Mouse (Mus musculus): ENCODE data around the gene Lgmn. TPM values are rescaled to one million over a fixed set of nuclear protein-coding genes. Genes with fewer than 3 reads are reported as not detected.
A peak's percentile ranks its signal among the peaks of the same experiment; 100 is the strongest.

Lgmn gene
- polyA plus RNA-seq, 1 experiment from 2014 or later: 120 TPM

DNA sequence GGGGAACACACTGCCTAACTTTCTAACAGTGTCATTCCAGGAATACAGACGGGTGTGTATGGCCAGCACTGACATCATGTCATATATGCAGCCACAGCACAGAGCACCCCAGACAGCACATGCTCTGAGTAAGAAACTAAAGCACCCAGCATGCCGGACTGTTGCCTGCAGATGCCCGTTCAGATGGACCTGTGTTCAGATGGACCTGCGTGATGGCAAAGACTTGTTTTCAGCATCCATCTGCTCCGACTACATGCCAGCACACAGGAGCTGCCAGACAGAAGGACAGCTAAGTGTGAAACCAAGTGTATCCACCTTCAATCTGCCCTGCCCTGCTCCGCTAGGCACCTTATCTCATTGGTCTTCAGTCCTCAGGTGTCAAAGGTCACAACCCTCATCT lies 24.9 kb downstream of the Lgmn start:
- 83% methylated on average over 6 of the region's 6 CpGs for WGBS
- ATAC-seq (ENCODE audit: insufficient number of reproducible peaks, insufficient read depth, low FRiP score, low read depth): no peak

GRCm38 (mm10) chr12:102413171-102413570 lies 26.4 kb downstream of the Lgmn start:
- 53% methylated on average over 13 of the region's 13 CpGs for WGBS
- Histone ChIP-seq H3K4me3 (ENCODE audit: control insufficient read depth in 1 of 2, insufficient read depth in 1 of 2, low read depth in 1 of 2, low read length in 2 of 2) (no peak overlapping the region), H3K27me3 (ENCODE audit: control insufficient read depth, insufficient read depth, low read length) (no peaks in the 10 kb centered on the region), H3K4me1 (ENCODE audit: control insufficient read depth in 2 of 2, insufficient read depth in 2 of 2, low read length in 2 of 2) (peaks cover 24 to 38% of the 10 kb centered on the region in 2 experiments), H3K27ac (replicated peaks in 1 of 2; ENCODE audit: control insufficient read depth in 1 of 2, insufficient read depth in 1 of 2, low read depth in 2 of 2, low read length in 2 of 2) (0 out of 4 replicates have a peak overlapping the region, but pooled peaks of 1 of the 2 experiments have one; percentile 30), H3K4me2 (ENCODE audit: low read length) (no peak overlapping the region), H3K9ac (ENCODE audit: low read length) (no peak overlapping the region), H3K36me3 (ENCODE audit: control insufficient read depth, insufficient read depth, low read length) (peaks cover 5% of the 10 kb centered on the region; the same call in 1 of the 2 replicates), H3K9me3 (ENCODE audit: control insufficient read depth, low read length) (no peaks in the 10 kb centered on the region)
- no peak for ATAC-seq (ENCODE audit: insufficient number of reproducible peaks, insufficient read depth, low FRiP score, low read depth)

More for the DNA sequence above, 24.9 kb downstream of the Lgmn start:
- Histone ChIP-seq H3K4me3 (ENCODE audit: control insufficient read depth in 1 of 2, insufficient read depth in 1 of 2, low read depth in 1 of 2, low read length in 2 of 2) (no peak overlapping the region), H3K36me3 (ENCODE audit: control insufficient read depth, insufficient read depth, low read length) (peaks cover 8% of the 10 kb centered on the region; the same call in 1 of the 2 replicates), H3K27me3 (ENCODE audit: control insufficient read depth, insufficient read depth, low read length) (no peaks in the 10 kb centered on the region), H3K9ac (ENCODE audit: low read length) (no peak overlapping the region), H3K4me1 (ENCODE audit: control insufficient read depth in 2 of 2, insufficient read depth in 2 of 2, low read length in 2 of 2) (peaks cover 26 to 45% of the 10 kb centered on the region in 2 experiments), H3K4me2 (ENCODE audit: low read length) (no peak overlapping the region), H3K9me3 (ENCODE audit: control insufficient read depth, low read length) (no peaks in the 10 kb centered on the region), H3K27ac (replicated peaks in 1 of 2; ENCODE audit: control insufficient read depth in 1 of 2, insufficient read depth in 1 of 2, low read depth in 2 of 2, low read length in 2 of 2) (no peak overlapping the region)

GRCm38 (mm10) chr12:102398588-102398987 lies 41.0 kb downstream of the Lgmn start:
- H3K4me3 ChIP-seq (ENCODE audit: control insufficient read depth in 1 of 2, insufficient read depth in 1 of 2, low read depth in 1 of 2, low read length in 2 of 2): no peak overlapping the region
- peaks cover 15 to 19% of the 10 kb centered on the region in 2 experiments for H3K4me1 ChIP-seq (ENCODE audit: control insufficient read depth in 2 of 2, insufficient read depth in 2 of 2, low read length in 2 of 2)
- peaks cover 83% of the 10 kb centered on the region for H3K36me3 ChIP-seq (ENCODE audit: control insufficient read depth, insufficient read depth, low read length)
- no peaks in the 10 kb centered on the region for H3K9me3 ChIP-seq (ENCODE audit: control insufficient read depth, low read length)
- 75% methylated on average over 4 of the region's 4 CpGs for WGBS
- H3K27ac ChIP-seq (replicated peaks in 1 of 2; ENCODE audit: control insufficient read depth in 1 of 2, insufficient read depth in 1 of 2, low read depth in 2 of 2, low read length in 2 of 2): peak overlapping the region in 1 of 2 experiments; percentile 56; a peak in 2 of 4 replicates
- no peaks in the 10 kb centered on the region for H3K27me3 ChIP-seq (ENCODE audit: control insufficient read depth, insufficient read depth, low read length)
- ATAC-seq (ENCODE audit: insufficient number of reproducible peaks, insufficient read depth, low FRiP score, low read depth): no peak
- no peak overlapping the region; the same call in 1 of the 2 replicates for H3K4me2 ChIP-seq (ENCODE audit: low read length)
- H3K9ac ChIP-seq (ENCODE audit: low read length): no peak overlapping the region

DNA sequence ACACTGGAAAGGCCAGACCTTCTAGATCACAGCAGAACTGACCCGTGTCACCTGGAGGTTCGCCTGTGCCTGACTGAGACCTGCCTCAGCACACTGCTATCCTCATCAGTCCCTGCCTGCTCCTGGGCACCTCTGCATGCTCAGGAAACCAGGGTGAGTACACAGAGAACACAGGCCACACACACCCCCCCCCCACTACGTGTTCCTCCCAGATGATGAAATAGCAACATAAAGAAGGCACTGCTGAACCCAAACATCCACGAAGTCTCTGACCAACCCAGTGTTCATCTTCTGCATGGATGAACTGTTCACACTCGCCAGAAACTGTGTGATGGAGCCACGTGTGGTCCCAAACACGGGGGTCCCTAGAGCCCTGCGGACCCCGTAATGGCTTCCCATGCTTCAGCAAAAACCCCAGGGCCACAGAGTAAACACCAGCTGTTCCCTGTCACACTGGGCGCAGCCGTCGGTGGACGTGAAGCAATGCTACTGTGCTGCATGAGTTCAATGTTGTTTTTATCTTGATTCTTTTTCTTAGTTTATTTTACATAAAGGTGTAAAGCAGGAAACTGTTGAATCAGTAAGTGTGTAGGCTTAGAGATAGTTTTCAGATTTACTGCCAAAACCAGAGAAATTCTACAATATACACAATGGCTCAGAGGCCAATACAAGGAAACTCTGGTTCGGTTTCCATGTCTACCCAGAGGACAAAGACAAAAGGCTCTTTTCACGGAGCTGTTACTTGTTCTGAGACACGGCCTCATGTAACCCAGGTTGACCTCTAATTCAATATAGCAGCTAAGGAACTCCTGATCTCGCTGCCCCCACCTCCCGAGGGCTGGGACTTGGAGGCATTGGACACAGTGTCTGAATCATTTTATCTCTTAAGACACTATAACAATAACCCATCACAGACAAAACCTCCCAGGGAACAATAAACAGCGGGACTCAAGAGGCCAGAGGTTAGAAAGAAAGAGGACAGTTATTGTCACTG lies 43.3 kb downstream of the Lgmn start:
- no peak overlapping the region for H3K4me2 ChIP-seq (ENCODE audit: low read length)
- H3K9me3 ChIP-seq (ENCODE audit: control insufficient read depth, low read length): no peaks in the 10 kb centered on the region
- H3K27me3 ChIP-seq (ENCODE audit: control insufficient read depth, insufficient read depth, low read length): no peaks in the 10 kb centered on the region
- no peak overlapping the region for H3K4me3 ChIP-seq (ENCODE audit: control insufficient read depth in 1 of 2, insufficient read depth in 1 of 2, low read depth in 1 of 2, low read length in 2 of 2)
- H3K36me3 ChIP-seq (ENCODE audit: control insufficient read depth, insufficient read depth, low read length): peaks cover 83% of the 10 kb centered on the region
- 69% methylated on average over 19 of the region's 19 CpGs for WGBS
- no peak for ATAC-seq (ENCODE audit: insufficient number of reproducible peaks, insufficient read depth, low FRiP score, low read depth)
- peaks cover 15 to 19% of the 10 kb centered on the region in 2 experiments for H3K4me1 ChIP-seq (ENCODE audit: control insufficient read depth in 2 of 2, insufficient read depth in 2 of 2, low read length in 2 of 2)
- H3K9ac ChIP-seq (ENCODE audit: low read length): no peak overlapping the region
- no peak overlapping the region for H3K27ac ChIP-seq (replicated peaks in 1 of 2; ENCODE audit: control insufficient read depth in 1 of 2, insufficient read depth in 1 of 2, low read depth in 2 of 2, low read length in 2 of 2)

DNA sequence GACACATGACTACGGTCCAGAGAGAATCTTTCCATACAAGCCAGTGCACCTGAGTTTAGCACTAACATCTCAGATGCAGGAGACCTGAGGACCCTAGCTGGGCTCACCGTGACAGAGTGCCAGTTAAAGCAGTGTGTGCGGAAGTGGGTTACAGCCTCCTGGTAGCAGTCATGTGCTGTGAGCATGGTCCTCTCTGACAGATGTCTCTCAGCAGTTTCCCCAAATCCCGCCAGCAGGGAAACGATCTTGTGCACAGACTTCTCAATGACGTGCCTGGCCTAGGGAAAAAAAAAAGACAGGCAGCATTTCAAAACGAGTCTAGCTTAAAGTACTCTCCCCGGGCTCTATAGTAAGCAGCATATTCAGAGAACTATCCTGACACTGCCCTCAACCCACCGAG lies 44.1 kb downstream of the Lgmn start:
- no peak overlapping the region for H3K27ac ChIP-seq (replicated peaks in 1 of 2; ENCODE audit: control insufficient read depth in 1 of 2, insufficient read depth in 1 of 2, low read depth in 2 of 2, low read length in 2 of 2)
- H3K9ac ChIP-seq (ENCODE audit: low read length): no peak overlapping the region
- H3K4me2 ChIP-seq (ENCODE audit: low read length): no peak overlapping the region
- peaks cover 15 to 19% of the 10 kb centered on the region in 2 experiments for H3K4me1 ChIP-seq (ENCODE audit: control insufficient read depth in 2 of 2, insufficient read depth in 2 of 2, low read length in 2 of 2)
- no peak for ATAC-seq (ENCODE audit: insufficient number of reproducible peaks, insufficient read depth, low FRiP score, low read depth)
- 76% methylated on average over 9 of the region's 9 CpGs for WGBS
- no peaks in the 10 kb centered on the region for H3K9me3 ChIP-seq (ENCODE audit: control insufficient read depth, low read length)
- peaks cover 80% of the 10 kb centered on the region for H3K36me3 ChIP-seq (ENCODE audit: control insufficient read depth, insufficient read depth, low read length)
- H3K4me3 ChIP-seq (ENCODE audit: control insufficient read depth in 1 of 2, insufficient read depth in 1 of 2, low read depth in 1 of 2, low read length in 2 of 2): no peak overlapping the region
- no peaks in the 10 kb centered on the region for H3K27me3 ChIP-seq (ENCODE audit: control insufficient read depth, insufficient read depth, low read length)

GRCm38 (mm10) chr12:102394496-102394895 lies 45.1 kb downstream of the Lgmn start:
- Histone ChIP-seq H3K27ac (replicated peaks in 1 of 2; ENCODE audit: control insufficient read depth in 1 of 2, insufficient read depth in 1 of 2, low read depth in 2 of 2, low read length in 2 of 2) (no peak overlapping the region), H3K9ac (ENCODE audit: low read length) (no peak overlapping the region), H3K4me3 (ENCODE audit: control insufficient read depth in 1 of 2, insufficient read depth in 1 of 2, low read depth in 1 of 2, low read length in 2 of 2) (no peak overlapping the region), H3K4me2 (ENCODE audit: low read length) (no peak overlapping the region), H3K9me3 (ENCODE audit: control insufficient read depth, low read length) (no peaks in the 10 kb centered on the region), H3K27me3 (ENCODE audit: control insufficient read depth, insufficient read depth, low read length) (no peaks in the 10 kb centered on the region), H3K4me1 (ENCODE audit: control insufficient read depth in 2 of 2, insufficient read depth in 2 of 2, low read length in 2 of 2) (peaks cover 10 to 14% of the 10 kb centered on the region in 2 experiments), H3K36me3 (ENCODE audit: control insufficient read depth, insufficient read depth, low read length) (peaks cover 84% of the 10 kb centered on the region)
- no peak for ATAC-seq (ENCODE audit: insufficient number of reproducible peaks, insufficient read depth, low FRiP score, low read depth)
- 93% methylated on average over 7 of the region's 7 CpGs for WGBS

GRCm38 (mm10) chr12:102391982-102392381 lies 47.6 kb downstream of the Lgmn start:
- Histone ChIP-seq H3K4me1 (ENCODE audit: control insufficient read depth in 2 of 2, insufficient read depth in 2 of 2, low read length in 2 of 2) (no peaks in the 10 kb centered on the region), H3K9me3 (ENCODE audit: control insufficient read depth, low read length) (no peaks in the 10 kb centered on the region), H3K4me2 (ENCODE audit: low read length) (no peak overlapping the region), H3K4me3 (ENCODE audit: control insufficient read depth in 1 of 2, insufficient read depth in 1 of 2, low read depth in 1 of 2, low read length in 2 of 2) (no peak overlapping the region), H3K9ac (ENCODE audit: low read length) (no peak overlapping the region), H3K27me3 (ENCODE audit: control insufficient read depth, insufficient read depth, low read length) (no peaks in the 10 kb centered on the region), H3K36me3 (ENCODE audit: control insufficient read depth, insufficient read depth, low read length) (peaks cover 93% of the 10 kb centered on the region), H3K27ac (replicated peaks in 1 of 2; ENCODE audit: control insufficient read depth in 1 of 2, insufficient read depth in 1 of 2, low read depth in 2 of 2, low read length in 2 of 2) (no peak overlapping the region)
- ATAC-seq (ENCODE audit: insufficient number of reproducible peaks, insufficient read depth, low FRiP score, low read depth): no peak
- 64% methylated on average over 4 of the region's 4 CpGs for WGBS
